Mouse (Mus musculus): Measurements from ENCODE around the gene Fcrl6. TPM values are rescaled to one million over a fixed set of nuclear protein-coding genes. Genes with fewer than 3 reads are reported as not detected.

The Fcrl6 gene
- polyA plus RNA-seq, 1 experiment = 0.10 TPM

GRCm38 (mm10) chr1:172580116-172580515, 22.2 kb downstream of the Fcrl6 start:
- TF ChIP-seq CTCF (IDR thresholded peaks at IDR 0.05; ENCODE audit: borderline replicate concordance, insufficient read depth, low read depth, low read length) (no peak), POLR2A (IDR thresholded peaks at IDR 0.05; ENCODE audit: borderline replicate concordance, insufficient read depth, low read length) (no peak)
- H3K27ac ChIP-seq (ENCODE audit: insufficient read depth, low read length) = no peak overlapping the region
- 84% methylated on average over 6 of the region's 6 CpGs for WGBS
- H3K4me1 ChIP-seq (ENCODE audit: control insufficient read depth, insufficient read depth, low read length) = peaks cover under 1% of the 10 kb centered on the region
- DNase-seq = no peak
- H3K4me3 ChIP-seq (replicated peaks; ENCODE audit: insufficient read depth, low read depth, low read length) = no peak overlapping the region
- no peaks in the 10 kb centered on the region for H3K27me3 ChIP-seq (ENCODE audit: control insufficient read depth, insufficient read depth, low read length)

DNA sequence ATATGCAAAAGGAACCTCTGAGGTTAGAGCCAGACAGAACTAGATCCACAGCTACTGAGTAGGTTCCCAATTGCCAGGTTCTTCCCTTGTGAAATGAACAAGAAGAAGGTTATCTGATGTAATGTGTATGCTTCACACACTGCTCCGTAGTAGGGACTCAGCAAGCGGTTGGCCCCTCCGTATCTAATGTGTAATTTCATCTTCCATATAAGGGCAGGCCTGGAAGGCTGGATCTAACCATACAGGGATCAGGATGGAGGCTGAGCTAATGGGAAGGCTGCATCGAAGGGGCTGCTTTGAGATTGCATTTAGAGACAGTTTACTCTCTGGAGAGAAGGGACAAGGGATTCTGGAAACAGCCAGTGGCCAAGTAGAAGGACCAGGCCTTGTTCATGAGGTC, 34.6 kb downstream of the Fcrl6 start:
- Histone ChIP-seq H3K27me3 (ENCODE audit: control insufficient read depth, insufficient read depth, low read length) (no peaks in the 10 kb centered on the region), H3K27ac (ENCODE audit: insufficient read depth, low read length) (no peak overlapping the region), H3K4me3 (replicated peaks; ENCODE audit: insufficient read depth, low read depth, low read length) (no peak overlapping the region), H3K4me1 (ENCODE audit: control insufficient read depth, insufficient read depth, low read length) (no peaks in the 10 kb centered on the region)
- no peak for DNase-seq
- no peak for TF ChIP-seq CTCF (IDR thresholded peaks at IDR 0.05; ENCODE audit: borderline replicate concordance, insufficient read depth, low read depth, low read length)
- TF ChIP-seq POLR2A (IDR thresholded peaks at IDR 0.05; ENCODE audit: borderline replicate concordance, insufficient read depth, low read length) = no peak
- WGBS = 65% methylated on average over 4 of the region's 4 CpGs

- H3K4me1 ChIP-seq (ENCODE audit: control insufficient read depth, insufficient read depth, low read length) = no peaks in the 10 kb centered on the region
- TF ChIP-seq POLR2A (IDR thresholded peaks at IDR 0.05; ENCODE audit: borderline replicate concordance, insufficient read depth, low read length) (no peak), CTCF (IDR thresholded peaks at IDR 0.05; ENCODE audit: borderline replicate concordance, insufficient read depth, low read depth, low read length) (no peak)
- no peak overlapping the region for H3K4me3 ChIP-seq (replicated peaks; ENCODE audit: insufficient read depth, low read depth, low read length)
- no peaks in the 10 kb centered on the region for H3K27me3 ChIP-seq (ENCODE audit: control insufficient read depth, insufficient read depth, low read length)
- no peak overlapping the region for H3K27ac ChIP-seq (ENCODE audit: insufficient read depth, low read length)
- no peak for DNase-seq
- WGBS = 74% methylated on average over 3 of the region's 3 CpGs
Observed at GRCm38 (mm10) chr1:172566131-172566530, 36.2 kb downstream of the Fcrl6 start.

DNA sequence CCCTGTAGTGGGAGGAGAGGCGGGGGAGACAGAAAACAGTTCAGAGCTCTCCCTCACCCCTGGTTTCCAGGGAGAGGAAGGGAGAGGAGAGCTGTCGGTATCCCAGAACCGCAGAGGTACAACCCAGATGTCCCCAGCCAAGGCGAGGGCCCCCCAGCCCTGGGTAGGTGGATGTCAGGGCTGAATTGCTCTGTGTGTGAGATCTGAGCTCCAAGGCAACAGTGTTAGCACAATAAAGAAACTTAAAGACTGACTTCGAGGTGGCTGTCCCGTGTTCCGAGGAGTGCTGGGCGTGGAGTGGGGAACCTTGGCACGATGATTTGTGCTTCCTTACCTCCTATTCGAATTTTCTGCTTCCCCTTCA, 38.9 kb downstream of the Fcrl6 start:
- no peak for DNase-seq
- TF ChIP-seq CTCF (IDR thresholded peaks at IDR 0.05; ENCODE audit: borderline replicate concordance, insufficient read depth, low read depth, low read length) (no peak), POLR2A (IDR thresholded peaks at IDR 0.05; ENCODE audit: borderline replicate concordance, insufficient read depth, low read length) (no peak)
- H3K4me1 ChIP-seq (ENCODE audit: control insufficient read depth, insufficient read depth, low read length) = no peaks in the 10 kb centered on the region
- no peak overlapping the region for H3K27ac ChIP-seq (ENCODE audit: insufficient read depth, low read length)
- WGBS = 8% methylated on average over 10 of the region's 10 CpGs
- no peaks in the 10 kb centered on the region for H3K27me3 ChIP-seq (ENCODE audit: control insufficient read depth, insufficient read depth, low read length)
- peak overlapping the region; percentile 57 for H3K4me3 ChIP-seq (replicated peaks; ENCODE audit: insufficient read depth, low read depth, low read length)

DNA sequence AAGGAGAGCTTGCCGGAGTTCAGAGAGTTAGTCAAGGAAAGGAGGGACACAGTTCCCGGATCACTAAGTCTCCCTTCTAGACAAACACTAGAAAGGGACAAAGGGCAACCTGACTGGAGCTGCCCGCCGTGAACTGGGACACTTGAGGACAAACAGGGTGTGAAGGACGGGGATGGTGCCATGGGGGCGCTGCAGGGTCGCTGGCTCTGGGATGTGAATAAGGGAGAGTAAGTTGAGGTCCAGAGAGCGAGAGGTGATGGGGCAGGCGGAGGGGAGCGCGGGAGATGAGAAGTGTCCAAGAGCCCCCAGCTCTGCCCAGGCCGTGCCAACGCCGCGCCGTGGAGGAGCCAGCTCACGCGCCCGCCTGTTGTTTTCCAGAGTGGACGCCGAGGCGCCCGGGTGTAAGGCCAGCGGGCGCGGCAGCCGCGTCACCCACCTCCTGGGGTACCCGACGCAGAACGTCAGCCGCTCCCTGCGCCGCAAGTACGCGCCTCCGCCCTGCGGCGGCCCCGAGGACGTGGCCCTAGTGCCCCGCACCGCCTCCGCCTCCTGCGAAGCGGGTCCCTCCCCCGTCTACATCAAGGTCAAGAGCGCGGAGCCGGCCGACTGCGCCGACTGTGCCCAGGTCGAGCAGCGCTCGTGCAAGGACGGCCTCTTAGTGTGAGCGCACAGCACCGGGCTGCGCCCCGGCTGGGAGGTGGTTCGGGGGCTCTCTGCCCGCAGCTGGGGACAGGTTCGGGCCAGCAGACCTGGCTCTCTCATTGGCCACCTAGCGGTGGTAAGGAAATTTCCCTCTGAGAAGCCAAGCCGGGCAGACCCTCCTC, 39.5 kb downstream of the Fcrl6 start:
- WGBS = under 1% methylated on average over 66 of the region's 66 CpGs
- H3K27ac ChIP-seq (ENCODE audit: insufficient read depth, low read length) = no peak overlapping the region
- no peaks in the 10 kb centered on the region for H3K4me1 ChIP-seq (ENCODE audit: control insufficient read depth, insufficient read depth, low read length)
- H3K4me3 ChIP-seq (replicated peaks; ENCODE audit: insufficient read depth, low read depth, low read length) = peak overlapping the region; percentile 57
- DNase-seq = peak; percentile 73 to 80
- H3K27me3 ChIP-seq (ENCODE audit: control insufficient read depth, insufficient read depth, low read length) = no peaks in the 10 kb centered on the region
- TF ChIP-seq CTCF (IDR thresholded peaks at IDR 0.05; ENCODE audit: borderline replicate concordance, insufficient read depth, low read depth, low read length) = peak; percentile 59
- no peak for TF ChIP-seq POLR2A (IDR thresholded peaks at IDR 0.05; ENCODE audit: borderline replicate concordance, insufficient read depth, low read length)

- 78% methylated on average over 11 of the region's 11 CpGs for WGBS
- no peak for TF ChIP-seq CTCF (IDR thresholded peaks at IDR 0.05; ENCODE audit: borderline replicate concordance, insufficient read depth, low read depth, low read length)
- no peak for TF ChIP-seq POLR2A (IDR thresholded peaks at IDR 0.05; ENCODE audit: borderline replicate concordance, insufficient read depth, low read length)
- no peak within 1 kb of the TSS for H3K4me3 ChIP-seq (replicated peaks; ENCODE audit: insufficient read depth, low read depth, low read length)
- DNase-seq = no peak
- H3K4me1 ChIP-seq (ENCODE audit: control insufficient read depth, insufficient read depth, low read length) = no peaks in the 10 kb centered on the region
- H3K27me3 ChIP-seq (ENCODE audit: control insufficient read depth, insufficient read depth, low read length) = no peaks in the 10 kb centered on the region; the same call in 1 of the 2 replicates
- no peak within 1 kb of the TSS for H3K27ac ChIP-seq (ENCODE audit: insufficient read depth, low read length)
Observed at GRCm38 (mm10) chr1:172555638-172556037, 46.7 kb downstream of the Fcrl6 start, which contains the start of gene Vsig8. Gene Vsig8, plus strand, starts transcription at chr1:172555938.

- Histone ChIP-seq H3K4me1 (ENCODE audit: control insufficient read depth, insufficient read depth, low read length) (no peaks in the 10 kb centered on the region), H3K4me3 (replicated peaks; ENCODE audit: insufficient read depth, low read depth, low read length) (no peak overlapping the region), H3K27ac (ENCODE audit: insufficient read depth, low read length) (no peak overlapping the region), H3K27me3 (ENCODE audit: control insufficient read depth, insufficient read depth, low read length) (no peaks in the 10 kb centered on the region; the same call in 1 of the 2 replicates)
- 92% methylated on average over 1 of the region's 1 CpGs for WGBS
- TF ChIP-seq POLR2A (IDR thresholded peaks at IDR 0.05; ENCODE audit: borderline replicate concordance, insufficient read depth, low read length) = no peak
- no peak for TF ChIP-seq CTCF (IDR thresholded peaks at IDR 0.05; ENCODE audit: borderline replicate concordance, insufficient read depth, low read depth, low read length)
- no peak for DNase-seq
Observed at GRCm38 (mm10) chr1:172552623-172553022, 49.7 kb downstream of the Fcrl6 start.

DNA sequence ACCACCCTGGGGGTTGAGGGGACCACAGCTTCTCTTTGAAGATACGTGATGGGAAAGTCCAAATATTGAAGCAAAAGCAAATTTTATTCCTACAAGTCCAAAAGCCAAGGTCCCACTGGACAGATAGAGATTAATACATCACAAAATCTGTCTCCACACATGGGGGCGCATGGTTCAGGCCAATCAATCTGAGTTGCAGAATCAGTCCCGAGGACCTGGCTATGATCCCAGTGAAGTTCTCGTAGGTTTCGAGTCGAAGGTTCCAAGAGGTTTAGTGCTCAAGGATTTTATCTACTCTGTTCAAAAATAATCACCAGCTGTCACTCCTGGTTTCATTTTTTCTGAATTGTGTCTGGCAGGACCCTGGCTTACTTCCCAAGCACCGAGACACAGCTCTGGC, 51.3 kb downstream of the Fcrl6 start:
- DNase-seq = no peak
- 28% methylated on average over 7 of the region's 7 CpGs for WGBS
- no peaks in the 10 kb centered on the region; the same call in 1 of the 2 replicates for H3K27me3 ChIP-seq (ENCODE audit: control insufficient read depth, insufficient read depth, low read length)
- H3K27ac ChIP-seq (ENCODE audit: insufficient read depth, low read length) = no peak overlapping the region
- H3K4me1 ChIP-seq (ENCODE audit: control insufficient read depth, insufficient read depth, low read length) = no peaks in the 10 kb centered on the region
- no peak overlapping the region for H3K4me3 ChIP-seq (replicated peaks; ENCODE audit: insufficient read depth, low read depth, low read length)
- TF ChIP-seq POLR2A (IDR thresholded peaks at IDR 0.05; ENCODE audit: borderline replicate concordance, insufficient read depth, low read length) (no peak), CTCF (IDR thresholded peaks at IDR 0.05; ENCODE audit: borderline replicate concordance, insufficient read depth, low read depth, low read length) (no peak)

Measured in cerebellum, adult 2 months (tissue).